Mouse (Mus musculus) MEL (cell line): ENCODE measurements around the gene Ephb3.

ENCODE experiments used
- CTCF ChIP-seq, 3 experiments: IDR thresholded peaks in 2 of 3; conservative IDR thresholded peaks in 1 of 3; 2 replicates each; pipeline ENCODE4 v1.5.1; 2011 to 2012; ENCODE audit warnings: low read length in 3 of 3, low read depth in 2 of 3, mild to moderate bottlenecking in 2 of 3, improper control_type of control experiment in 1 of 3, inconsistent platforms in 1 of 3, mixed read lengths in 1 of 3, moderate library complexity in 1 of 3; ENCODE audit not compliant: control insufficient read depth in 1 of 3, insufficient read depth in 1 of 3, poor library complexity in 1 of 3, severe bottlenecking in 1 of 3
- JUND ChIP-seq: IDR thresholded peaks from 2 replicates; pipeline ENCODE4 v1.6.1; 2011; ENCODE audit warnings: low read depth, mild to moderate bottlenecking, improper control_type of control experiment, low read length
- MAFK ChIP-seq: IDR thresholded peaks from 2 replicates; pipeline ENCODE4 v1.6.1; 2011; ENCODE audit warnings: low read depth, mild to moderate bottlenecking, low read length, improper control_type of control experiment, borderline replicate concordance
- MAX ChIP-seq: IDR thresholded peaks from 2 replicates; pipeline ENCODE4 v1.6.1; 2011; ENCODE audit warnings: low read length, improper control_type of control experiment
- POLR2A ChIP-seq, 2 experiments: IDR thresholded peaks; 2 replicates each; pipeline ENCODE4 v1.6.1; 2011 to 2012; ENCODE audit warnings: low read length in 2 of 2, mild to moderate bottlenecking in 2 of 2, control low read depth in 1 of 2, improper control_type of control experiment in 1 of 2, low read depth in 1 of 2, moderate library complexity in 1 of 2; ENCODE audit not compliant: control insufficient read depth in 1 of 2, insufficient read depth in 1 of 2, poor library complexity in 1 of 2
- TAL1 ChIP-seq: IDR thresholded peaks from 2 replicates; pipeline ENCODE4 v1.6.1; 2012; ENCODE audit warnings: mild to moderate bottlenecking, inconsistent platforms, low read length, moderate library complexity, mixed read lengths

- no peak for TF ChIP-seq POLR2A (IDR thresholded peaks at IDR 0.05; ENCODE audit: control insufficient read depth in 1 of 2, insufficient read depth in 1 of 2, low read depth in 1 of 2, low read length in 2 of 2, poor library complexity in 1 of 2)
- no peak for TF ChIP-seq CTCF (IDR thresholded peaks at IDR 0.05 in 2 of 3, conservative IDR thresholded peaks at IDR 0.05 in 1 of 3; ENCODE audit: control insufficient read depth in 1 of 3, insufficient read depth in 1 of 3, low read depth in 2 of 3, low read length in 3 of 3, poor library complexity in 1 of 3, severe bottlenecking in 1 of 3)
- TF ChIP-seq JUND = no peak
- no peak for TF ChIP-seq MAFK
- TF ChIP-seq TAL1 = no peak
- TF ChIP-seq MAX = no peak; the same call in 1 of the 2 replicates
These were observed 51.2 kb downstream of the Ephb3 start for GRCm38 (mm10) chr16:21255574-21256304.
